Mouse (Mus musculus) CH12.LX (cell line): ENCODE measurements at regions not wholly inside any gene's neighbourhood (a gene's known extent, or its start where the extent isn't known, plus 50 kb on each side); places are given as distances from the start of the nearest gene placed in this dataset.

Source experiments
- DNase-seq: peaks from one replicate; pipeline ENCODE4 v3.0.0-alpha.2; 2013; ENCODE audit errors: extremely low read depth
- H3K27ac ChIP-seq: 2 replicates; pipeline ENCODE4 v1.5.1; 2012; ENCODE audit warnings: low read depth, mild to moderate bottlenecking, control low read depth, moderate library complexity; ENCODE audit not compliant: insufficient read depth
- H3K27me3 ChIP-seq: replicated peaks from 2 replicates; pipeline ENCODE3; 2012; ENCODE audit warnings: inconsistent platforms
- H3K36me3 ChIP-seq, 2 experiments: replicated peaks in 1 of 2; 2 replicates each; pipeline versions ENCODE3 to v1.6.1; 2012; ENCODE audit warnings: inconsistent platforms in 1 of 2, low read length in 1 of 2, mild to moderate bottlenecking in 1 of 2, mixed read lengths in 1 of 2, moderate library complexity in 1 of 2; ENCODE audit not compliant: control insufficient read depth in 1 of 2, insufficient read depth in 1 of 2
- H3K4me1 ChIP-seq, 2 experiments: 2 replicates each; pipeline ENCODE4 v1.6.1; 2012; ENCODE audit warnings: inconsistent platforms in 1 of 2, moderate library complexity in 1 of 2; ENCODE audit not compliant: insufficient read depth in 2 of 2, control insufficient read depth in 1 of 2
- H3K4me2 ChIP-seq: 2 replicates; pipeline ENCODE4 v1.6.1; 2012; ENCODE audit warnings: low read depth, mild to moderate bottlenecking, control low read depth; ENCODE audit not compliant: poor library complexity, insufficient read depth, severe bottlenecking
- H3K4me3 ChIP-seq, 3 experiments: fragments of 150-350 bp in 1 of 3; sonication (generic) in 1 of 3; replicated peaks in 1 of 3; 2 replicates each; pipeline versions ENCODE3 to v1.5.1; 2011 to 2012; ENCODE audit warnings: low read depth in 2 of 3, low read length in 2 of 3, mild to moderate bottlenecking in 2 of 3, moderate library complexity in 2 of 3, control low read depth in 1 of 3, improper control_type of control experiment in 1 of 3, inconsistent platforms in 1 of 3, mixed read lengths in 1 of 3; ENCODE audit not compliant: poor library complexity in 1 of 3
- H3K79me2 ChIP-seq: replicated peaks from 2 replicates; pipeline ENCODE4 v1.6.1; 2012; ENCODE audit warnings: mild to moderate bottlenecking, moderate library complexity; ENCODE audit not compliant: control insufficient read depth, poor library complexity, insufficient read depth, severe bottlenecking; ENCODE audit errors: extremely low read depth
- H3K9ac ChIP-seq: 2 replicates; pipeline ENCODE4 v1.6.1; 2012; ENCODE audit warnings: low read depth, mild to moderate bottlenecking, control low read depth, moderate library complexity; ENCODE audit not compliant: insufficient read depth
- H3K9me3 ChIP-seq: replicated peaks from 2 replicates; pipeline ENCODE3; 2012; ENCODE audit warnings: low read length, inconsistent platforms, mixed read lengths
- BHLHE40 ChIP-seq: IDR thresholded peaks from 2 replicates; pipeline ENCODE4 v1.6.1; 2011; ENCODE audit warnings: mild to moderate bottlenecking, low read depth, low read length, improper control_type of control experiment
- CHD1 ChIP-seq: IDR thresholded peaks from 2 replicates; pipeline ENCODE4 v1.6.1; 2012; ENCODE audit warnings: low read depth, low read length, improper control_type of control experiment, inconsistent platforms
- CHD2 ChIP-seq: IDR thresholded peaks from 2 replicates; pipeline ENCODE4 v1.6.1; 2011; ENCODE audit warnings: low read length, improper control_type of control experiment
- CTCF ChIP-seq, 2 experiments: IDR thresholded peaks in 1 of 2; conservative IDR thresholded peaks in 1 of 2; 2 replicates each; pipeline ENCODE4 v1.5.1; 2011 to 2012; ENCODE audit warnings: low read depth in 2 of 2, low read length in 2 of 2, improper control_type of control experiment in 1 of 2, inconsistent platforms in 1 of 2, mild to moderate bottlenecking in 1 of 2, moderate library complexity in 1 of 2
- GABPA ChIP-seq: IDR thresholded peaks from 2 replicates; pipeline ENCODE4 v1.6.1; 2012; ENCODE audit warnings: low read depth, low read length, improper control_type of control experiment, inconsistent platforms; ENCODE audit not compliant: insufficient replicate concordance
- IRF4 ChIP-seq: IDR thresholded peaks from 2 replicates; pipeline ENCODE4 v1.6.1; 2014; ENCODE audit warnings: low read depth, mild to moderate bottlenecking, inconsistent platforms, low read length, improper control_type of control experiment
- JUND ChIP-seq: conservative IDR thresholded peaks from 2 replicates; pipeline ENCODE4 v1.6.1; 2011; ENCODE audit warnings: low read depth, low read length, improper control_type of control experiment
- MAX ChIP-seq: IDR thresholded peaks from 2 replicates; pipeline ENCODE4 v1.6.1; 2011; ENCODE audit warnings: low read length, improper control_type of control experiment
- MAZ ChIP-seq: IDR thresholded peaks from 2 replicates; pipeline ENCODE4 v1.6.1; 2012; ENCODE audit warnings: low read depth, mild to moderate bottlenecking, inconsistent platforms, low read length, improper control_type of control experiment, moderate library complexity
- MXI1 ChIP-seq: IDR thresholded peaks from 2 replicates; pipeline ENCODE4 v1.6.1; 2011; ENCODE audit warnings: mild to moderate bottlenecking, low read depth, low read length, improper control_type of control experiment
- MYC ChIP-seq: IDR thresholded peaks from 2 replicates; pipeline ENCODE4 v1.6.1; 2011; ENCODE audit warnings: low read depth, mild to moderate bottlenecking, improper control_type of control experiment, low read length
- NELFE ChIP-seq: IDR thresholded peaks from 2 replicates; pipeline ENCODE4 v1.6.1; 2011; ENCODE audit warnings: low read depth, low read length, improper control_type of control experiment
- PAX5 ChIP-seq: IDR thresholded peaks from 2 replicates; pipeline ENCODE4 v1.6.1; 2012; ENCODE audit warnings: low read length, inconsistent platforms, mixed read lengths
- RAD21 ChIP-seq: IDR thresholded peaks from 2 replicates; pipeline ENCODE4 v1.6.1; 2011; ENCODE audit warnings: low read depth, mild to moderate bottlenecking, low read length, improper control_type of control experiment, moderate library complexity
- RCOR1 ChIP-seq: conservative IDR thresholded peaks from 2 replicates; pipeline ENCODE4 v1.6.1; 2012; ENCODE audit warnings: low read depth, mild to moderate bottlenecking, inconsistent platforms, low read length, improper control_type of control experiment
- TBP ChIP-seq: conservative IDR thresholded peaks from 2 replicates; pipeline ENCODE4 v1.6.1; 2011; ENCODE audit warnings: low read depth, low read length, improper control_type of control experiment
- TCF12 ChIP-seq: IDR thresholded peaks from 2 replicates; pipeline ENCODE4 v1.6.1; 2014; ENCODE audit warnings: low read depth, mild to moderate bottlenecking, inconsistent platforms, low read length, improper control_type of control experiment
- UBTF ChIP-seq: IDR thresholded peaks from 2 replicates; pipeline ENCODE4 v1.6.1; 2012; ENCODE audit warnings: low read depth, mild to moderate bottlenecking, inconsistent platforms, low read length, improper control_type of control experiment, moderate library complexity
- USF2 ChIP-seq: conservative IDR thresholded peaks from 2 replicates; pipeline ENCODE4 v1.6.1; 2011; ENCODE audit warnings: low read depth, low read length, improper control_type of control experiment
- ZC3H11A ChIP-seq: IDR thresholded peaks from 2 replicates; pipeline ENCODE4 v1.6.1; 2012; ENCODE audit warnings: low read depth, mild to moderate bottlenecking, inconsistent platforms, low read length, improper control_type of control experiment
- ZKSCAN1 ChIP-seq: IDR thresholded peaks from 2 replicates; pipeline ENCODE4 v1.6.1; 2012; ENCODE audit warnings: low read depth, inconsistent platforms, low read length, improper control_type of control experiment, borderline replicate concordance
- ZMIZ1 ChIP-seq: IDR thresholded peaks from 2 replicates; pipeline ENCODE4 v1.6.1; 2012; ENCODE audit warnings: low read depth, mild to moderate bottlenecking, inconsistent platforms, low read length, improper control_type of control experiment
- ZNF384 ChIP-seq: IDR thresholded peaks from 2 replicates; pipeline ENCODE4 v1.6.1; 2012; ENCODE audit warnings: low read depth, low read length, improper control_type of control experiment, inconsistent platforms
- dilution Hi-C: fragments of 300-500 bp; cut with MboI; formaldehyde crosslinking; loops from 2 replicates; pipeline ENCODE4 v1.14.3; 2020; ENCODE audit warnings: low sequenced_read_pairs; ENCODE audit not compliant: extremely low pct_unique_long_range_greater_than_20kb, extremely low pct_ligation_motif_present
- in situ Hi-C: fragments of 300-500 bp; cut with MboI; formaldehyde crosslinking; loops from 3 replicates; pipeline ENCODE4 v1.14.3; 2019; ENCODE audit warnings: low sequenced_read_pairs, low pct_ligation_motif_present, low pct_unique_long_range_greater_than_20kb, mixed read lengths

- Histone ChIP-seq H3K4me3 (no peak overlapping the region), H3K27ac (no peak overlapping the region), H3K4me1 (no peaks in the 10 kb centered on the region), H3K79me2 (no peaks in the 10 kb centered on the region; the same call in 1 of the 2 replicates), H3K27me3 (no peaks in the 10 kb centered on the region), H3K9ac (no peak overlapping the region), H3K9me3 (peaks cover 49% of the 10 kb centered on the region), H3K36me3 (no peaks in the 10 kb centered on the region), H3K4me2 (no peak overlapping the region)
- in situ Hi-C loops (no loop called here), dilution Hi-C loops (no loop called here)
- no peak for DNase-seq
- TF ChIP-seq ZKSCAN1 (no peak), TCF12 (no peak), NELFE (no peak), USF2 (no peak), BHLHE40 (no peak), MYC (no peak), MXI1 (no peak), CHD1 (no peak), ZNF384 (no peak), ZC3H11A (no peak), JUND (no peak), CHD2 (no peak), ZMIZ1 (no peak), GABPA (no peak), MAZ (no peak), RCOR1 (no peak), MAX (no peak), CTCF (conservative IDR thresholded peaks at IDR 0.05 in 1 of 2, IDR thresholded peaks at IDR 0.05 in 1 of 2; ENCODE audit: low read depth in 2 of 2, low read length in 2 of 2) (no peak), TBP (no peak)
Measured at GRCm38 (mm10) chr1:168495687-168496527, 63.8 kb upstream of the Pbx1 start.

- Histone ChIP-seq H3K79me2 (no peaks in the 10 kb centered on the region; the same call in 1 of the 2 replicates), H3K36me3 (no peaks in the 10 kb centered on the region), H3K9me3 (peaks cover 70% of the 10 kb centered on the region), H3K4me1 (no peaks in the 10 kb centered on the region), H3K9ac (no peak overlapping the region), H3K27ac (no peak overlapping the region), H3K27me3 (no peaks in the 10 kb centered on the region), H3K4me3 (no peak overlapping the region), H3K4me2 (no peak overlapping the region)
- in situ Hi-C loops (no loop called here), dilution Hi-C loops (no loop called here)
- no peak for DNase-seq
- TF ChIP-seq PAX5 (no peak), UBTF (no peak), RAD21 (no peak), IRF4 (no peak)
Measured at GRCm38 (mm10) chr1:168487492-168487891, 55.4 kb upstream of the Pbx1 start.
